Mouse (Mus musculus): ENCODE measurements around the gene Msi2.

Msi2 gene

GRCm38 (mm10) chr11:88614527-88615305 lies 103.6 kb downstream of the Msi2 start:
- DNase-seq (ENCODE audit: low read depth, low spot score): no peak

DNA sequence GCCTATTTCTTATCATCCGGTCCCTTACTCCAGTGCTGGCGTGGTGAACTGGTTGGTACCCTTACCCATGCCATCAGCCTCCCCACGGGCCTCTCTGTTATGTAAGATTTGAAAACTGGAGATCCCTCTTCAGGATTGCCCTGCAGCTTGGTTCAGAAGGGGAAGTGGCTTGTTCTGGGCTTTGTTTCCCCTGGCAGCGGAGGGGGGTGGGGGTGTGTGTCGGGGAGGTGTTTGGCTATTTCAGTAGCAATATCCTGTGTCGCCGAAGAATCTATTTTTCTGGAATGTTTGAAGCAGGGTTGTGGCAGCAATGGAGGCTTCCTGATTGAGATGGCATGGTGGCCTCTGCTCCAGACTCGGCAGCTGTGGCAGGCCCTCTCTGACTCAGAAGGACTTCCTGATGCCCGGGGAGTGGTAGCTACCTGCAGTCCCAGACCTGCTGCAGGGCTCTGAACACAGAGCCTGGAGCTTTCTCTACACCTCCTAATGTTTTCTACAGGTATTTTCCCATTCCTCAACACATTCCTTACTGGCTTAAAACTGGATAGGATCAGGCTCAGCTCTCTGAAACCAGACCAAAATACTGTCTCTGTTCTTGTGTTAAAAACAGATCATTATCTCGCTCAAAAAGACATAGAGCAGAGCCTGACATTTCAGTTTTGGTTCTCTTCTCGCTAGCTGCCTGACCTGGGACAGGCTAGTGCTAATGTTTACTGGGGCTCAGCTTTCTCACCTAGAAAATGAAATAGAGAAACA lies 104.4 kb downstream of the Msi2 start:
- DNase-seq (ENCODE audit: low read depth, low spot score): no peak

DNA sequence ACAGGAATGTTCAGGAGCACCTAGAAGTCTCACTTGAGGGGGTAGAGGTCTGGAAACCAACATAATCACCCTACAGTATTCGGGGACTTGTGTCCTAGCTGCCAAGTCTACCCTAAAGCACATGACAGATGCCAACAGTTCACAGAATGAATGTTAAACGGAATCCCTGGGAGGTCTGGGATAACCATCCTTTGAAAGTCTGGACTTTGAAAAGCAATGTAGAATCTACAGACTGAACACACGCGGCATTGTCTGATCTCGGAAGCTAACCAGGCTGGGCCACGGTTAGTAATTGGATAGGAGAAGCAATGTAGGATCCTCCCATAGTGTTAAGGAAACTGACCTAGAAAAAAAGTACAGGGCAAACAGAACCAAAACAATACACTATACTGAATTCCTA lies 105.3 kb downstream of the Msi2 start:
- DNase-seq (ENCODE audit: low read depth, low spot score): no peak

DNA sequence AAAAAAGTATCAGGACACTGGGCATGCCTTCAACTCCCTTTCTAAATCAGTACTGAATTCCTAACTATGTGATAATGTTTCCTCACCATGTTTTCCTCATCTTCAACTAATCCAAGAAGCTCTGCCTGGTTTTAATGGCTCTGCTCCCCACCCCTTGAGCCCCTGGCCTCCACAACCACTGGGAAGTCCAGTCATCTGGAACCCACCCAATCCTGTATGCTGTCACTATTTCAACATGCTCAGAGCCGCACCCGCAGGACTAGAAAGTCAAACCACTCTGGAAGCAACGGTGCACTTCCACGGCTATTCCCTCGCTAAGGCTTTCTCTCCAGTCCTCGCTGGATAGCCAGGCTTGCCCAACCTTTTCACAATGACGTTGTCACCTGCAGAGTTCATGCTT lies 106.2 kb downstream of the Msi2 start:
- DNase-seq (ENCODE audit: low read depth, low spot score): no peak

DNA sequence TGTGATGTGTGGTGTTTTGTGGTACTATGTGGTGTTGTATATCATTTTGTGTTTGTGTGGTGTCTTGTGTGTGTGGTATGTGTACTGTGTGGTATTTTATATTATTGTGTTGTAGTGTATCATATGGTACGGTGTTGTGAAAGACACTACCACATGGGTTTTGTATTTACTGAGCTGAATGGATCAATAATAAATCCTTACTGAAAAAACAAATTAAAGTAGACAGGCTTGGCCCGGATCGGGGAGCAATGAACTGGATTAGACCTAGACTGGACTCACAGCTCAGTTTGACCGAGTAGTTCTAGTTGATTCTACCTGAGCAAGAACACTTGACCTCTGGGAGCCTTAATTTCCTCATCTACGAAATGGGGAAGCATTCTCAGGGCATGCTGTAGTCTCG lies 107.5 kb downstream of the Msi2 start:
- DNase-seq (ENCODE audit: low read depth, low spot score): no peak

- no peak for DNase-seq (ENCODE audit: low read depth, low spot score)
These were observed 108.2 kb downstream of the Msi2 start for GRCm38 (mm10) chr11:88610112-88610511.

DNA sequence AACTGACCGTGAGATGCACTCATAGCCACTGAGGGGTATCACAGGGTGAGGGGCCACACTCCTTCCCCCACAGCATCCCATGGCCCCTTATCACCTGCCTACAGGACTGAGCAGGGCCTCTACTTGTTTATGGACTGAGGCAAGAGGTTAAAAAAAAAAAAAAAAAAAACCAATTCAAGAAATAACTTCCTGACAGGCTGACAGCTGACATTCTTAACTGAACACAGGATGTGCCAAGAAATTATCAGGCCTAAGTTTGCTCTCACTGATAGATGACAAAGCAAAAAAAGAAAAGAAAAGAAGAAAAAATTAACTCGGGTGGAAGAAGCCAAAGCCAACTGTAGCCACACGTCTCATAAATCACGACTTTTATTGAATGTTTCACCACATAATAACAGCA lies 109.7 kb downstream of the Msi2 start:
- no peak for DNase-seq (ENCODE audit: low read depth, low spot score)

DNA sequence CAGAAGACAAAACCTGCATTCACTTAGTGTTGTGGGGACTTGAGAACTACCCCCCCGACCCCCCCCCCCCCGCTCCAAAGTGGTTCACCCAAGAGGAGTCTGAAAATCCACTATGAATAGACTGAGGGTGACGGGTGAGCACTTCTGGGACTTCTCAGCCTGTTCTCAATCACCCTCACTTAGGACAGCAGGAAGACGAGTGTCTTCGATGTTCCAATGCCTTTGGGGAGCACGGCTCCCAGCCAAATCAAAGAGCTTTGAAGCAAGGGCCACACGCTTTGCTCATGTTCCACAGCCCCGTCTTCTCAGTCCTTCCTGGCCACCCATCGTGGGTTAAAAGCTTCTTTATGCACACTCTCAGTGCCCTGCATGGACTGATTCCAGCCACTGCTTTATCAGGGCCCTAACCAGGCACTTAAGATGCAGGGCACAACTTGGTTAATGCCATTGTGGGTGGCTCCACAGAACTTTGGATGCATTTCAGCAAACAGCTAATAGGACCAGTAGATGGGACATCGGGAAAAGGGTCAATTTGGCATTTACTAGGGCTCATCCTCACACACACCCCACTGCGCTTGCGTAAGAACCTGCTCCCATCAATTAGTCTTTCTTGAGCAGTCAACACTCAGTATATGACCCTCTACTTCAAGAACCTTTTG lies 110.5 kb downstream of the Msi2 start:
- DNase-seq (ENCODE audit: low read depth, low spot score): no peak

GRCm38 (mm10) chr11:88605771-88606170 lies 112.5 kb downstream of the Msi2 start:
- no peak for DNase-seq (ENCODE audit: low read depth, low spot score)

DNA sequence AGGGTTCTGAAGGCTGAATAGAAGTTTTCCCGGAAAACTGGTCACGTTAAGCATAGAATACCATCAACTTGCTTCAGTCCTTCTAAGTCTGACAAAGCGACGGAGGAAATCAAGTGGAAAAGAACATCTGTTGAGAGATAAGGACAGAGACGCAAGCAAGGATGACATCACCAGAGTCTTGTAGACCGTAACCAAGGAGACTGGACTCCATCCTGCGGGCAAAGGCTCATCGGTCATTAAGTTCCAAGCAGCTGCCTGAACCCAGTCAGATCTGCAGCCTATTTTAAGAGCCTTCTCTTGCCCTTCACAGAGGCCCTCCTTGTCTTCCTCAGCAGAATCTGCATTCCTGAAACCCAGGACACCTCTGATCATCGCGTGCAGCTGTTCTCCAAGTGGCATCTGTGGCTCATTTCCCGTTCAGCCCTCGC lies 113.2 kb downstream of the Msi2 start:
- DNase-seq (ENCODE audit: low read depth, low spot score): no peak

DNA sequence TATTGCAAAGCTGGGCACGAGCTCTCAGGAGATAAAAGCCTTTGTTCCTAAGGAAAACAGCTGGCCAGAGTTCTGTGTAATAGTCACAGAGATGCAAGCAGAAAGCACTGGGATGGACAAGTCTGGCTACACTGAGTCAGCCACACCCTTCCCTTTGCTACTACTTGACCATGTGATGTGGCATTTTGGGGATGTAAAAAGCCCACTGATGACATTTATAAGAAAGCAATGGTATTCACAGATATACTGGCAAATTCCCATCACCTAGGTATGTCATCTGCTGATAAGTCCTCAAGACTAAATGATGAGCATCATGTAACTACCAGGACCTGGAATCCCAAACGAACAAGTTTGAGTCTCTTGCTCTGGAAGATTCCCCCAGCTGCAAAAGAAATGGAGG lies 113.7 kb downstream of the Msi2 start:
- DNase-seq (ENCODE audit: low read depth, low spot score): no peak

- no peak for DNase-seq (ENCODE audit: low read depth, low spot score)
These were observed 114.9 kb downstream of the Msi2 start for GRCm38 (mm10) chr11:88603366-88603765.

DNA sequence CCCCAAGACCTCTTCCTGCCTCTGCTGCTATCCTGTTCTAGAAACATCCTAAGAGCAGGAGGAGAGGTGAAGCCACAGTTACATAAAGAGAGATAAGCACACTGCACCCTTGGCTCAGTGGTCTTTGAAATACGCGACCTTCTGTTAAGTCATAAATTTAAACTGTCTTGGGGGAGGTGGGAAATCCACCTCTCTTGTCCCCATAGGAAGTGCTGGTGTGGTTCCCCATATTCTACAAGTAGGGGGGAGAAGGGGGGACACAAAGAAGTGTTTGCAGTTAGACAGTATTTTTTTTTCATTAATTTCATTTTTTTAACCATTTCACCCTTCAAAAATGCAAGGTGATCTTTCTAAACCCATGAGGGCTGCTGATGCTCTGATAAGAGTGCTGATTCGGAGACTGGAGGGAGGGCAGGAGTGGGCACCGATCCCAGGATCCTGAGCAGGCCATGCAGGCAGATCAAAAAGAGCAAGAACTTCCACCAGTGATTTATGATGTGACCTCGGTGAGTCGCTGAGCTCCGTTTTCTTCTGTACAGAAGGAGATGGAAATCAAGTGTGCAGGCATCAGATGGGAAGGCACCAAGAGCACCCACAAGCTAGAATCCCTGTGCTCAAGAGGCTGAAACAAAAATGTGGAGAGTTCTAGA lies 115.7 kb downstream of the Msi2 start:
- no peak for DNase-seq (ENCODE audit: low read depth, low spot score)

DNA sequence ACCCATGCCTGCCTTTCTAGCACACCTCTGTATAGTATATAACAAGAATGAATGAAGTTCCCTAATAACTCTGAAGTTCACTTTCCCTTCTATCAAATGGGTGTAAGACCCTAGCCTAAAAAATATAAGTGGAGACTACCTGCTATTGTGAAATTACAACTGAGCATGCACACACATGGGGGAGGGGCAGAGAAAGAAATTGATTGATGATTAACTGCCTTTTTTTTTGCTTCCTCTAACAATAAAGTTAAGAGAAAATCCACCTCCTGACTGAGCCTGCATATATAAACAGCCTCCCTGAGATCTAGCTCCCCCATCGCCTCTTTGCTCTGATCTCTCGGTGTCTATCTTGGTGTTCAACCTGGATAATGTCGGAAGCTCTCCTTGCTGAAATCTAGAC lies 118.1 kb downstream of the Msi2 start:
- DNase-seq (ENCODE audit: low read depth, low spot score): no peak

DNA sequence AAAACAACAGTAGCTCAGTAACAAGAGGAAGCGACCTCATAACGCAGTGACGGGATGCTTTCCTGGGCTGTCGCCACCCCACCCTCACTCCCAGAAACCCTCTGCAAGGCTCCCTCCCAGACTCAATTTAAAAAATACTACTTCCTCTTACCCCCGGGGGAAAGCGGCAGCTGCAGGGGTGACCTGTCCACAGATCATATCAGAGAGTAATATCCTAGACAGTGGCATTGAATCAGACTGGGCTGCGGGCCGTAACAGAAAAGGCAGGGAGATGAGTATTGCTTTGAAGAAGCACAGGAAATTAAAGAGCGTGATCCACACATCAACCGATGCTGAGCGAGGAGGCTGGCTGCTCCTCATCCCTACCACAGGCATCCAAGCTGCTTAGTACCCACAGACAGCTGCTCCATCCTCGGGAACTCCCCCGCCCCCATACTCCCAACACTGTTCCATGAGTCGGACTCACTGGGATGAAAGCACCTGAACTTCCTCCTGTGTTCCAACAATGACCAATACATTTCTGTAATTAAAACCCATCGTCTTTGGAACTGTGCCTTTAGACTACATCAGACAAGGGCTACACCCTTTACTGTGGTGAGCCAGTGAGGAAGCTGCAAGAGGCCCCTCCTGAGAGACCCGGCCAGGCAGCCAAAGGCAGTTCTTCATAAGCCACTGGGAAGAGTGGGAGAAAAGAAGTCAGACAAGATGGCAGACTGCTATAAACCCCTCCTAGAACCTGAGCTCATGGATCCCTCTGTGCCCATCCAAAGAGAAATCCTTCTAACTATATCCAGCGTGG lies 118.8 kb downstream of the Msi2 start:
- DNase-seq (ENCODE audit: low read depth, low spot score): no peak

DNA sequence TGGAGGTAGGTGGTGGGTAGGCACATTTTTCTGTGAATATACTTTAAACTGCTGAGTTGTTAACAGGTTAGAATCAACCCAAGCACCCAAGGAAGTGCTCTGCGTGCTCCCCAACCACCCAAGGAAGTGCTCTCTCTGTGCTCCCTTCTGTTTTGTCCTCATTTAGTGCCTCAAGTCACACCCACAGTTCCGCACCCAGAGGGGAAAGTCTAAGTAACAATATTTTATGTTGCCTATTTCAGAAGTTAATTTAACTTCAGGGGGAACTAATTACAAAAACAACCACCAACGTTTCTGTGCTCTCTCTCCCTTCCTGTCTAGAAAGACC lies 119.5 kb downstream of the Msi2 start:
- no peak for DNase-seq (ENCODE audit: low read depth, low spot score)

DNA sequence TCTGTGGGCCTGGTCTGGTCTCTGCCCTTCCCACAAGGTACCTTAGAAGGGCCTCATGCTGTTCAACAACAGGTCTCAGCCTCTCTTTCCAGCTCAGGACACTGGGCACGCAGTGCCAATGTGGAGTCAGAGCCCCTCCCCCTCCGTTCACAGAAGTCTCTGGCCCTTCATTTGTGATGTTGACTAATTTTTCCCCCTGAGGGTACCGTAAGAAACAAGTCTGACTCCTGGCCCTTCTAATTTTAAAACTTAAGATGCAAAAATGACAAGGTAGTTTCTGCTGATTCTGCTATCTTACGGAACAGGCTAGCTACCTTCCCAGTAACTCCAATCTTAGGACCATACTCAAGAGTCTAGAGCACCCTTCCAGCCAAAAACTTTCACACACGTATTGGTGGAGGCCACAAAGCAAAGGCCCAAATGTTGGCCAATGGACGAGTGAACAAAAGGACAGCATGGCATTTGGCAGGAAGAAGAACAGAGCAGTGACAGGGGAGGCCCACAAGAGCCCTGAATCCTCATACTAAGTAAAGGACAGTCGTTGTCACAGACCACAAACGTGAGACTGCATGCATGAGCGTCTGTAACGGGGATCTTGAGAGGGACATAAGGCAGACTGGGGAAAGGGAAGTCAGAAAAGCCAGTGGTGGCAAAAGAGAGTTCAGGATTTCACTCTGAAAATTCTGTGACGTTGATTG lies 120.0 kb downstream of the Msi2 start:
- DNase-seq (ENCODE audit: low read depth, low spot score): no peak

DNA sequence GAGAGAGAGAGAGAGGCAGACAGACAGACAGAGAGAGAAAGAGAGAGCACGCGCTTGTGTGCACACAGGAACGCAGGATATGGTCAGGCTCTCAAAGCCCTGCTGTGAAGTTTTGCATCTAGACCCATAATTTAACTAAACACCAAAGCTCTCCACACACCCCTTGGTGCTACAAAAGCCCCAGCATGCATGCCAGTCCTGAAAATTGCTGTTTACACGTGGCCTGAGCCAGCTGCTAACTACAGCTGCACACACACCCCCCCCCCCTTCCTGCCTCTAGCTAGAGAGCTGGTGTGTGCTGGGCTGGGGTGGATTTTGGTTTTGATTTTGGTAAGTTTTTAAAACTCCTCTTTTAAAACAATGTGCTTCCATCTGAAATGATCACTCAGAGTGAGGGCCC lies 122.7 kb downstream of the Msi2 start:
- DNase-seq (ENCODE audit: low read depth, low spot score): no peak

- no peak for DNase-seq (ENCODE audit: low read depth, low spot score)
These were observed 123.3 kb downstream of the Msi2 start for GRCm38 (mm10) chr11:88594804-88595611.

- no peak for DNase-seq (ENCODE audit: low read depth, low spot score)
These were observed 124.3 kb downstream of the Msi2 start for GRCm38 (mm10) chr11:88594010-88594409.

Data from brain, embryonic 18.5 days (tissue).